Mouse (Mus musculus): ENCODE measurements around the gene Smo. TPM values are rescaled to one million over a fixed set of nuclear protein-coding genes. Genes with fewer than 3 reads are reported as not detected.

Smo gene
- total RNA-seq, 2 experiments from 2014 or later = 8.1 to 9.0 TPM

Other genes starting within 250 kb of the Smo start
- 1 to 10 TPM in 1 of 2 experiments, under 1 TPM in 1; 0.54 to 1.9 TPM for gene Kcp, start 227.6 kb upstream of the Smo start, total RNA-seq (2021)
- gene Irf5, start 208.9 kb upstream of the Smo start, total RNA-seq (2021) = 1 to 10 TPM; 4.4 to 4.7 TPM
- gene Tnpo3, start 125.6 kb upstream of the Smo start, total RNA-seq (2021) = 10 to 100 TPM; 65.3 to 74.8 TPM
- gene Tspan33, start 41.3 kb upstream of the Smo start, total RNA-seq (2021) = 10 to 100 TPM; 28.0 TPM
- 100 to 1,000 TPM; 122 to 136 TPM for gene Ahcyl2, start 32.5 kb downstream of the Smo start, total RNA-seq (2021)
- 10 to 100 TPM; 19.6 to 30.6 TPM for gene Strip2, start 181.5 kb downstream of the Smo start, total RNA-seq (2021)